Mouse (Mus musculus) testis, adult 2 months (tissue): ENCODE measurements around the gene Hdgfl1. TPM values are rescaled to one million over a fixed set of nuclear protein-coding genes. Genes with fewer than 3 reads are reported as not detected.

Source experiments
- H3K27ac ChIP-seq: fragments of 200-500 bp; 2 replicates; pipeline ENCODE4 v1.5.1; 2012; ENCODE audit warnings: low read depth, low read length; ENCODE audit not compliant: control insufficient read depth, insufficient read depth
- H3K27me3 ChIP-seq: fragments of 200-500 bp; 2 replicates; pipeline ENCODE4 v1.6.1; 2012; ENCODE audit warnings: mild to moderate bottlenecking, low read length, moderate library complexity; ENCODE audit not compliant: control insufficient read depth, insufficient read depth
- H3K36me3 ChIP-seq: fragments of 200-500 bp; 2 replicates; pipeline ENCODE4 v1.6.1; 2012; ENCODE audit warnings: mild to moderate bottlenecking, low read length; ENCODE audit not compliant: control insufficient read depth, insufficient read depth
- H3K4me1 ChIP-seq: fragments of 200-500 bp; 2 replicates; pipeline ENCODE4 v1.6.1; 2012; ENCODE audit warnings: low read length; ENCODE audit not compliant: control insufficient read depth, insufficient read depth
- H3K4me3 ChIP-seq: fragments of 200-500 bp; 2 replicates; pipeline ENCODE4 v1.5.1; 2012; ENCODE audit warnings: low read depth, mild to moderate bottlenecking, low read length, moderate library complexity, mixed read lengths; ENCODE audit not compliant: control insufficient read depth
- CTCF ChIP-seq: fragments of 200-500 bp; IDR thresholded peaks from 2 replicates; pipeline ENCODE4 v1.5.1; 2012; ENCODE audit warnings: low read depth, mild to moderate bottlenecking, inconsistent platforms, low read length, moderate library complexity; ENCODE audit not compliant: control insufficient read depth, insufficient read depth, insufficient replicate concordance
- POLR2A ChIP-seq: fragments of 200-500 bp; IDR thresholded peaks from 2 replicates; pipeline ENCODE4 v1.6.1; 2012; ENCODE audit warnings: low read depth, mild to moderate bottlenecking, inconsistent platforms, low read length, moderate library complexity; ENCODE audit not compliant: control insufficient read depth
- polyA plus RNA-seq: library from polyadenylated mRNA; depleted of rRNA; stranded (reverse); fragments of >200 nt; gene quantifications from 2 replicates; pipeline ENCODE4 v1.2.3, GENCODE M21; 2012; rRNA removed

Gene Hdgfl1
- 129 and 143 TPM in 2 replicates for polyA plus RNA-seq

DNA sequence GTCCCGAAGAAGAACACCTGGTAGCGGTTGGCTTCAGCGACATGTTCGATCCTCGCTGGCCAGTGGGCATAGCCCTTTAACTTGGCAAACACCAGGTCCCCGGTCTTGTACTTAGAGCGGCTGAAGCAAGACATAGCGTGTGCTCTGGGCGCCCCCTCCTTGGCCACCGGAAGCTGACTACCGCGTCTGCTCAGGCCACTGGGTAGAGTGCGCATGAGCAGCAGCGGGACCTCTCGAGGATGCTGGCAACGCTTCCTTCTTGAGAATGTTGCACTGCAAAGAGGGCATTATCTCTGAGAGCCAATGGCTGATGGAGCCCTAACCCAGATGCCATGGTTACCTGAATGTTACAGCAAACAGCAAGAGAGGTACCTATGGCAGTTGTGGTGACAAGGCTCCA, at the start of gene Hdgfl1:
Gene Hdgfl1, minus strand, starts transcription at position 211 of the 400 bp plus-strand sequence.
- H3K4me1 ChIP-seq: peaks cover 4% of the 10 kb centered on the region
- peak within 1 kb of the TSS; percentile 78 for H3K27ac ChIP-seq
- H3K4me3 ChIP-seq: peak within 1 kb of the TSS; percentile 92
- H3K36me3 ChIP-seq: no peaks in the 10 kb centered on the region
- H3K27me3 ChIP-seq: no peaks in the 10 kb centered on the region
- TF ChIP-seq CTCF: no peak
- TF ChIP-seq POLR2A: peak; percentile 83

- no peak for TF ChIP-seq CTCF
- no peak for TF ChIP-seq POLR2A
- Histone ChIP-seq H3K36me3 (no peaks in the 10 kb centered on the region), H3K4me3 (no peak overlapping the region)
Measured at GRCm38 (mm10) chr13:26795460-26795859, 25.5 kb upstream of the Hdgfl1 start.

DNA sequence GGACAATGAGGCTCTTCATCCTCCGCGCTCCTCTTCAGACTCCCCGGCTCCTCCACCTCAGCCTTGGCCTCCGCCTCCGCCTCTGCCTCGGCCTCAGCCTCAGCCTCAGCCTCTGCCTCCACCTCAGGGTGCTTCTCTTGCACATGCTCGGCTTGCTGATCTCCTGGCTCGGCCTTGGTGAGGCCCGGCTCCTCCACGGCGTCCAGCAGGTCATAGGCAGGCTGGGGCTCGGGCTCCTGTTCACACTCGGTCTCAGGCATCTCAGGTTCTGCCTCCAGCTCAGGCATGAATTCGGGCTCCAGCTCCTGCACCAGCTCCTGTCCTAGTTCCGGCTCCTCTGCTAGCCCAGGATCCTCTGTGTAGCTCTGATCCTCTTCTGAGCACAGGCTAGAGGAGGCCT, 541 bp downstream of the Hdgfl1 start:
- Histone ChIP-seq H3K4me3 (peak overlapping the region; percentile 92), H3K27ac (peak overlapping the region; percentile 78), H3K36me3 (no peaks in the 10 kb centered on the region), H3K4me1 (peaks cover 4% of the 10 kb centered on the region), H3K27me3 (no peaks in the 10 kb centered on the region)
- TF ChIP-seq CTCF (no peak), POLR2A (no peak)

More at GRCm38 (mm10) chr13:26795460-26795859, 25.5 kb upstream of the Hdgfl1 start:
- no peak overlapping the region for H3K27ac ChIP-seq
- no peaks in the 10 kb centered on the region for H3K27me3 ChIP-seq
- no peaks in the 10 kb centered on the region for H3K4me1 ChIP-seq

GRCm38 (mm10) chr13:26761966-26762803, 7.8 kb downstream of the Hdgfl1 start:
- Histone ChIP-seq H3K27me3 (no peaks in the 10 kb centered on the region), H3K4me3 (no peak overlapping the region), H3K4me1 (no peaks in the 10 kb centered on the region), H3K27ac (no peak overlapping the region), H3K36me3 (no peaks in the 10 kb centered on the region)
- TF ChIP-seq CTCF (no peak), POLR2A (no peak)

- Histone ChIP-seq H3K4me1 (no peaks in the 10 kb centered on the region), H3K4me3 (no peak overlapping the region), H3K27ac (no peak overlapping the region), H3K36me3 (no peaks in the 10 kb centered on the region), H3K27me3 (no peaks in the 10 kb centered on the region)
- TF ChIP-seq POLR2A: no peak
- TF ChIP-seq CTCF: no peak
Measured at GRCm38 (mm10) chr13:26752863-26753262, 17.1 kb downstream of the Hdgfl1 start.

DNA sequence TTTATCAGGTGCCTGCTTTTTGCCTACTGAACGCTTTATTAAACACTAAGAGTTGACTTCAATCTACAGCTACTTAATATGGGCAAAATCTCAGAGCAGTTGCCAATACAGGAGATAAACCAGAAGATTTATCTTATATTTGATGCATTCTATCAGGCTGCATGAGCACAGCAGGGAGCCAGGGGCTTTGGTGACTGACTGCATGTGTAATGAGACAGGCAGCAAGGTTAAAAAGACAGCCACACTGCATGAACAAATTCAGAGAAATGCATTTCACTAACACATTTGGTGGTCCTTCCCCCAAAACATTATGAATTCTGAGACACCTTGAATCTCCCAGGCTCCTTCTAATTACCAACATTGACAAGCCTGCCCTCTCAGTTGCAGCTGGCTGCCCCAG, 17.6 kb downstream of the Hdgfl1 start:
- H3K27ac ChIP-seq: no peak overlapping the region
- no peaks in the 10 kb centered on the region for H3K36me3 ChIP-seq
- no peaks in the 10 kb centered on the region for H3K4me1 ChIP-seq
- no peaks in the 10 kb centered on the region for H3K27me3 ChIP-seq
- TF ChIP-seq POLR2A (no peak), CTCF (no peak)
- H3K4me3 ChIP-seq: no peak overlapping the region

DNA sequence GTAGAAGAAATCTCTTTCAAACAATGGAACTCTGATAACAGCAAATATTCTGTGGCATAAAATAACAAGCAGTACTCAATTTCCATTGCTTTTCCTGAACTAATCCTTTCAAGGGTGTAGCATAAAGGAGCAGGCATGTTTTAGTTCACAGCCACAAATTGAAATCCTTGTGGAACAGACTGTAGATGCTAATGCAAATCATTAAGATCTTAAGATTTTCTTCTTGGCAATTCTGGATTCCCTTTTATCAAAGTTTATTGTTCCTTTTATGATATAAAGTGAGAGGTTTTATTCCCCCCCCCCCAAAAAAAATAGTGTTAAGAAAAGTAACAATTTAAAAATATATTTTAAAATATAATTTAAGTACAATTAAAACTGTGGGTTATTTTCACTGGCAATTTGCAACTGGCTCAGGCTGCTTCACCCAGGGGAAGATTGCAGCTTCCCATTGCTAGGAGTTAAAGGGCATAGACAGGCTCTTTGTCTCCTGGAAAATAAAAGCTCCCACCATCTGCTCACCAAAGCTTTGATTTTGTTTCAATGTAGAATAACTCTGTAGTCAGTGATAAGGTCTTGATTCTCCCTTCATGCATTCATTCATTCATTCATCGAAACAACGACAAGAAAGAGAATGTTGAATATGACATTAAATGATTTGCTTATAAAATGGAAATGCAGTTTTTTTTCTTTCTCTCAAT, 24.1 kb downstream of the Hdgfl1 start:
- H3K36me3 ChIP-seq: no peaks in the 10 kb centered on the region
- H3K27ac ChIP-seq: no peak overlapping the region
- no peak overlapping the region for H3K4me3 ChIP-seq
- no peaks in the 10 kb centered on the region for H3K4me1 ChIP-seq
- H3K27me3 ChIP-seq: no peaks in the 10 kb centered on the region
- TF ChIP-seq CTCF (no peak), POLR2A (no peak)
